Mouse (Mus musculus) lung, adult 18-20 months (tissue): Measurements from ENCODE around the gene Ankub1.

ENCODE experiments used
- DNase-seq, 2 experiments: peaks; one replicate each; pipeline ENCODE4 v3.0.0; 2022; ENCODE audit warnings: mixed read lengths in 2 of 2

The Ankub1 gene

DNA sequence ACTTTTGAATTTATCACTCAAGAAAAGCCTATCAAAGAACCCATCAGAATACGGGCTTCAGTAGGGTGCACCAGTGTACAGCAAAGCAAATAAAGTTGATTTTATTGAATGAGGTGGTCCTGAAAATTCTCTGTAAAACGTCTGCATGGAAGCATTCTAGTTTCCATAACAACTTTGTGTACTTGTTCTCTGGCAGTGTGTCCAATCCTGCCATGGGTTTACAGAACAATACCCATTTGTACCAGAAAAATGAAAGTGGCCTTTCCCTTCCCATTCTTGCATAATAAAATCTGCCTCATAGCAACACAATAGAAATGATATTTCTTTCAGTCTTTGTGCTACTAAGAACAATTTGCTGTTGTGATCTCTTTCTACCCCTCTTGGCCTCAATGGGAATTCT lies at the start of gene Ankub1:
Ankub1 (minus strand) TSS at position 81 of the 400 bp plus-strand sequence.
- no peak for DNase-seq

DNA sequence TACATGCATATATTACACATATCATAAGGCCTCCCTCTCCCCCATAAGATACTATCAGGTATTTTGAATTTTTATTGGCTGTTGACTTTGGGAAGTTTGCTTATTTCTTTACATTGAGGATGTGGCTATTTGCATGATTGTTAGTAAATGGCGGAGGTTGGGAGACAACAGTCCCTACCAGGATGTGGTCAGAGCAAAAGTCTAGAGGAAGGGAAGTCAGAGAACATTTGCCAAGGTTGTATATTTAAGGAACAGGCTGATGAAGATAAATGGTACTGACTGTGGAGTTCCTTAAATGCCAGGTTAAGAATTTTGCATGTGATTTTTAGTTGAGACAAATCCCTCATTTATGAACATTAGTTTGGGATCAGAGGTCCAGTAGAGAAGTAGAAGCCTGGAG lies 47.2 kb upstream of the Ankub1 start:
- DNase-seq, result no peak

DNA sequence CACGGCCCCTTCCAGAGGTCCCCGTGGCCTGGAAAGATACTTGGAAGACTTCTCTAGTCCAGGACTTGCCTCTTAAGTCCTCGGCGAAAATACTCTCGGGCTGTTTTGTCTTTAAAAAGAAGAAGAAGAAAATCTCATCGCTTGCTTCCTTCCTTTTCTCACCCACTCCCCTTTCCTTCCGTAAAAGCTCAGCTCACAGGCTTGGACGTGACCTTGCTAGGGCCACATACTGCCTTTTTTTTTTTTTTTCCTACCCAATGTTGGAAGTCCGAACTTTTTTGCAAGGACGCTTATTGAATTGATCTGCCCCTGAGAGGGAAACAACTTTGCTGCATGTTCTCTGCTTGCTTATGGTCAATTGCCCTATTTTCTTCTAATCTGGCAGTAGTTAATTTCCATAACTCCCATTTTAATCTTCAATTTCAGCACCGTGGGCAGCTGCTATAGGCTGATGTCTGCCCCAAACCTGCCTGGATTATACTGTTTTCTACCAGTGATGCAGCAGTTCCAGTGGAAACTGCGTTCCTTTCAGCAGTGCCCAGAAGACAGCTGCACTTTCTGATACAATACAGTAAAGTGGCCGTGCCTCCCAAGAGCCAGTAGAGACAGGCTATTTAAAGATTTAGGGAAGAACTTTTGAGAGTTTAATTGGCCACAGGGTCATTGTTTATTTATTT lies 44.0 kb upstream of the Ankub1 start:
- DNase-seq, result no peak

DNA sequence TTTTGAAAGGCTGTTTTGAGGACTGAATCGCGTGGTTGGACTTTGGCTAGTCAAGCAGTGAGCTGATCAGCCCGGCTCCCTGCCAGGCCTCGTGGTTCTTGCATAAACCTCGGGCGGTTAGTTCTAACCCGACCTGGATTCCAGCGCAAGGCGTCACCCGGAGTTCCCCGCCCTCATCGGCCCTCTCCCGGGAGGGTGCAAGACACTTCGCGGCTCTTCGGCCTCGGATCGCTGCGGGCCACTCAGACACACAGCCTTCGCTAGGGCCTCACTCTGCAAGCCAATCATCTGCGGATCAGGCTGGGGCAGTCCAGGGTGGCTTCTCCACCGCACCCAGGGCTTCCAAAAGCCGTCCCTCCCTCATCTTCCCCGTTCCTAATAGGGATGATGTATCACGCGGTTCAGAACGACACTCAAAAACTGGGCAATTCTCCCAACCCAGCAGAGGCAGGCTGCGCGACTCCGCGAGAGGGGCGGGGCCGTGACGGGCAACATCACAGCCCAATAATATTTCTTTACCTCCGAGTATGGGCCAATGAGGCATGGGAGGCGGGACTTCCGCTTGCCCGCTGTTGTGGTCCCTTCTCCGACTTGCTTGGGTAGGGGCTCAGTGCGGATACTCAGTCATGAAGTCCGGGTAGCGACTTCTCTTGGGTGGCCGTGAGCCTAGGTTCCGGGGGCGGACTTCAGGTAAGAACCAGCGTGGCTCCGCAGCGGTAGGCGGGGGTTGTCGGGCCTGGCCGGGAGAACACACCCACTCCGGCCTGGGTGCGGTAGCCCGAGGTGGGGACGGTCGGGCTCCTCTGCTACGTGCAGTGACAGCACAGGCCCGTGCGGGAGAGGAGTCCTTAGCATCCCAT lies 43.1 kb upstream of the Ankub1 start, which contains the start of gene Rnf13:
Rnf13 (plus strand) TSS at position 552 of the 860 bp plus-strand sequence.
- DNase-seq, result peak; percentile 98

DNA sequence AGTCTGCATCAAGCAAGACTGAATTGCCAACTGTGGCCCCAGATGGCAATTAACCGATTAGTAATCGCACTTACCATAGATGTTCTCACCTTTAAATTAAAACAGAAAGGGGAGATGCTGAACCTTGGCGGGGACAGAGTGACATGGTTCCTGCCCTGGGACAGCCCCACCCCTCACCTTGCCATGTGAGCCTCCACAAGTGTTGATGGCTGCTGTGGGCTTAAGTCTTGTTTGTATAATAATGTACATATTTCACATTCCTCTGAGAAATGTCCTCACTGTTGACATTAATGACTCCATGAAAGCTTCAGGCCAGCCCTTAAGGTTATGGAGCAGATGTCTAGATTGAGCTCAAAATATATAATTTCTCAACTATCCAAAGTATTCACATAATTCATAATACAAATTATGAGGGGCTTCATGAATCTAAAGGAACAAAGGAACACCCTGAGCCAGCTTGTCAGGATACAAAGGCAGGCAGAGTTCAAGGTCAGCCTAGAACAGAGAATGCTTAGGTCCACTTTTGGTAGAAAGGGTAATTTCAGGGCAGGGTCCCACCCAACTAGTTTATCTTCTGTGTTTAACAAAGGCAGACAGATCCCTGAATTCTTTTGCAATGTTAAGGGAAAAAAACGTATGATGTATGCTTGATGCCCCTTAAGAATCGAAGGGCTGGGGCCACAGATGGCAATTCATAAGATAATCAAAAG lies 39.8 kb upstream of the Ankub1 start:
- DNase-seq, result no peak

DNA sequence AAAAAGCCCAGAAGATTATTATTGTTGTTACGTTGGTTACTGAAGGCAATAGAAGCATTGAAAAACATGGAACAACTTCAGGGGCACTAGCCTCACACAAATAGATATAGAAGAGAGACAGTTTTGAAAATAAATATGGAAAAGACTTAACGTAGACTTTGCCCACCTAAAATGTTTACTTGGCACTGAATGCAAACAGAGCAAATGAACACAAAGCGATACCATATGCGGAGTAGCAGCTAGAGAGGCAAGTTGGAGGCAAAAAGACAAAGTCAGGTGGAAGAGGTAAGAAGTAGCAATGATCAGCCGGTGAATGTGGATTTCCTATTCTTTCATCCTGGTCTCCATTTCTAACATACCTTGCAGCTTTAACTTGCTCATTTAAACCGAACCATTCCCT lies 21.6 kb upstream of the Ankub1 start:
- DNase-seq, result no peak

DNA sequence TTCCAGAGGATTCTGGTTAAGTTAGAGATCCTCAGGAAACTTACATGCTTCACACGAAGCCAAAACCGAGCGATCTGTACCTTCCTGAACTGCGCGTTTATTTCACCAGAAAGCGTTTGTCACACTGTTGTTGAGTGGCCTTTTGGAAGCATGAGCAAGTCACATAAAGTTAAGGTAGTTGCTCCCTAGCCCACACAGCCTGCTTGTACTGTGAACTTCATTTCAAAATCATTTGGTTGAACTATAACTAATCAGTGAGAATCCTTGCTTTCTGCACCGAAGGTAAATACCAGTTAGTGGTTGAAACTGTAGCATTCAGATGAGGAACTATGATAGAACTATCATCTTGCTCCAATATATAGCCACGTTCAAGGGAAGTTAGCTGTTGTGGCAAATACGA lies 4.2 kb upstream of the Ankub1 start:
- DNase-seq, result no peak

DNA sequence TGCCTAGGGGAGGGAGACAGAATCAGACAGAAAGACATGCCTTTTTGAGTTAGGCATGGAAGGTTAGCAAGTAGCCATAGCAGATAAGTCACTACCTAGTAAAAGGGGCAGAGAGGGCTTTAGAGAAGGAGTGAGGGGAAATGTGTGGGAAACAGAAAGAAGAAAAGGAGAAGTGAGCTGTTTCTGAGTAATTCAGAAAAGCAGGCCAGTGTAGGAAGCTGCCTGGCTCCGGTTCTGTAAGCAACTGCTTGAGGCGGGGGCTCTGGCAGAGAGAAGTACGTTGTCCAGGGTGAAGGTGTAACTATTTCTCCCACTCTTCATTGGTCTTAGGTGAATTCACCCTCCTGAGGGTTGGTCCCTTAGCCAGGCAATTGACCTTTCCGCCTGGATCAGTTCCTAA lies 3.6 kb upstream of the Ankub1 start:
- DNase-seq, result no peak

DNA sequence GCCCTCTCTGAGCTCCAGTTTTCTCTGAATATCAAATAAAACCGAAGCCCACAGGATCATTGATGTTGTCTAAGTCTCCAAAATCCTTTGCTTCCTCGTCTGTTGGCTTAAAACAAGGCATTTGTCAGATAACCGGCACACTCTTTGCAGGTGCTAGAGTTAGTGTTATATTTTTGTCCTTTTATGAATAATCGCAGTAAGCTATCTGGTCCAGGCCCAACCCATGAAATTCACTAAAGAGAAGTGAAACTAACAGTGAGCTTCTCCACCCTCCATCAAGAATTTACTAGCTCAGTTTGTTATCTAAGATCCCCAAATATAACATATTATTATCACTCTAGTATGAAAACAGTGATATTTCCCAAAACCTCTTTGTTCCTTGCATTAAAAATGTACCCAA lies 827 bp downstream of the Ankub1 start:
- no peak for DNase-seq

DNA sequence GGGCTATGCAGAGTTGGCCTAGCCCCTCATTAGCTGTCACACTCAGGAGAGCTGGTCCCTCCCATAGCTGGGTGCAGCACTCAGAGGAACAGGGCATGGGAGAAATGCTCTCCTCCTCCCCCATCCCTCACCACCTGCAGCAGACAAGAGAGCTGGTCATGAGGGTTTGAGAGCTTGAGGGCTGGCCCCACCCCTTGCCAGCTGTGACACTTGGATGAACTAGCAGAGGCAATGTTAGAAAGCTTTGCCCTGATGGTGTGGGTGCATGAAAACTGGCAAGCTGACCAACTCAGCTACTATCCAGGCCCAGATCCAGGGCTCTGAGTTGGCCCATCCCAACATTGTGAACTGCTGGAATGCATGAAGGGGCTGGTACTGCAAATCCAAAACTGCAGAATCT lies 14.8 kb downstream of the Ankub1 start:
- no peak for DNase-seq

DNA sequence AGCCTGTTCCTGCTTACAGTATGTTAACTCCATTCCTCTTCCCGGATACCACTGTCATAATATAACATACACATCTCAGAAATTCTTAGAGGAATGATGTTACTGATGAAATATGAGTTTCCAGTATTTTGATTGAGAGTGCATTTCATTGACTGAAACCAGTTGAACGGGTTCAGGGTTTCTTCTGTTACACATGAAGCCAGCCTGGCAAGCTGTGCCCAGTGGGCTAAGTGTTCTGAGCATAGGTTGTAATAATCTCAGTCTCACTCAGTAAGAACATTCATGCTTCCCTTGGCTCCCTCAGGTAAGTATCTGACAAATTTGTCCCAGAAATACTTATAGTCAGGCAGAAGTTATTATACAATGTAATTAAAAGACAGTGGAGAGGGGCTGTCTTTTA lies 18.5 kb downstream of the Ankub1 start:
- peak in 1 of 2 experiments; percentile 48 for DNase-seq

DNA sequence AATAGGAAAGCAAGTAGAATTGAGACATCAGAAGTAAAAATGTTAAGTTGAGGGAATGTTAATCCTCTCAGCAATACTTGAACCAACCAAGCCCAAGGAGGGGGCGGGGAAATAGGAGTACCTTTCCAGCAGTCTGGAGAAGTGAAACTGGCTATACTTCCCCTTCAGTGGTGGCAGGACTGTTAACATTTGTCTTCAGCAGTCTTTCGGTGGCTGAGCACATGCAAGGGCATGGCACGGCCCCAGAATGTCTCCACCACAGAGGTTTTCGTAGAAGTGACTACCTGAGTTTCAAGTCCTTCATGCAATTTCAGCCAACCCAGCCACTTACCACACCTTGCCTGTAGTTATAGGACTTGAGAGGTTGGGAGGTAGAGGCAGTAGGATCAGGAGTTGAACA lies 19.0 kb downstream of the Ankub1 start:
- peak; percentile 72 to 76 for DNase-seq

DNA sequence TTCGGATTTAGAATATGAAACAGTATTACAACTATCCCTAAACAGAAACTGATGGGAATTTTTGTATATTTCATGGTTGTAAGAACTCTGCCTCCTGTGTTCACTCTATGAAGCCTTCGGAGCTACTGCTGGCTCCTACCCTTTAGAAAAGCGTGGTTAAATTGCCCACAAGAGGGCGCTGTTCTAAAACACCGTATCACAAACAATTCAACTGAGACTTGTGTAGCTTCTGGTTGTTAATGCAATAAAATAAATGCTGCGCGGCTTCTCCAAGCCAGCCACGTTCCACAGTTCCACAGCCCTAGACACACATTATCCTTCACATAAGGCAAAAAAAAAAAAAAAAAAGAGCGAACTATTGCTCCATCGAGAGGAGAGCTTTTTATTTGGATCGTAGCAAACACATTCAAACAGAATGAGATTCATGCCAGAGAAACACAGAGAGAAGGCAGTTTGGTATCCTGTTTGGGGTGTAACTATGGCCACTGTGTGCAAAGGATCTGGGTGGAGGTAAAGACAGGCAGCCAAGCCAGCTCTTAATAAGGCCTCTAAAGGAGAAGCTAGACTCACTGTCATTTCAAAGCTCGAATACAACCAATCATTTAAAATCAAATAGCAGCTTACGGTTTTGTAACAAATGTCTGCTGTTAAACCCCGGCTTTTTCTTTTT lies 25.4 kb downstream of the Ankub1 start:
- DNase-seq, result peak; percentile 63 to 79

DNA sequence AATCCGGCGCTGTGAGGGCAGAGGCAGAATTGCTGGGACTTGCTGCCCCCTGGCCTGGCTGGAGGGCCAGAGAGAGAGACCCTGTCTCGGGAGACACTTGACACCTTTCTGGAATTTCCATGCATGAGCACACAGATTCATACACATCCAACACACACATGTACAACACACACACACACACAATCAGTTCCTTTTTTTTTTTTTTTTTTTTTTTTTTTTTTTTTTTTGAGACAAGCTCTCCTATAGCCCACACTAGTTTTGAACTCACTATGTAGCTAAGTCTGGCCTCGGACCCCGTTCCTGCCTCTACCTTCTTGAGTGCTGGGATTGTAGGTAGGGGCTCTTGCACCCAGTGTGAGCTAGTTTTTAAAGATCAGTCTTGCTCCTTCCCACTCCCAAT lies 26.7 kb downstream of the Ankub1 start:
- DNase-seq, result no peak

DNA sequence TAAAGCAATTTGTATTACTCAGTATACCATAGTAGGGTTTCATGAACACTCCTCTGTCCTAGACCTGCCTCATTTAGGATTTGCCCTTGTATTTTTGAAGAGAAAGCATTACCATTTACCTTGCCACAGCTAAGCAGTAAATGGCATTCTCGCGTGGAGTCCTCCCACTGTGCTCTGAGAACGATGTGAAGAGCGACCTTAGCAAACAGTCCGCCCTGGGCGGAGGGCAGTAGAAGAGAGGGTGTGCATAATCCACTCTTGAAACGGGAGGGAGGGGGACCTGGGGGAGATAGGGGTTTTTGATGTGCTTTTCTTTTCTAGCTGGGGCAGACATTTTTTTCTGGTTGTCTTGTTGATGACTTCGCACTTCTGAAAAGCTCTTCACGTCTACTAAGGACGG lies 27.9 kb downstream of the Ankub1 start:
- peak in 1 of 2 experiments; percentile 10 for DNase-seq

DNA sequence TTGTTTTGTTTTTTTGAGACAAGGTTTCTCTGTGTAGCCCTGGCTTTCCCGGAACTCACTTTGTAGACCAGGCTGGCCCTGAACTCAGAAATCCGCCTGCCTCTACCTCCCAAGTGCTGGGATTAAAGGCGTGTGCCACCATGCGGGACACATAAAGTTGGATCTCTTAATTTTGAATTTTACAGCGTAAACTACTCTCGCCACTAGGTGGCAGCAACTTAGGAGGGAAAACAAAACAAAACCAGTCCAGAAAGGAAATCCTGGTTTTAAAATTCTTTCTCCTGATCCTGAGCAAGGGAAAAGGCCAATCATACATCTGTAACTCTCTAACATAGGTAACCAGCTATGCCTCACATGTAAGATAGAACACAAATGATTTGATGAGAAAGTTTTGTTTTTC lies 28.9 kb downstream of the Ankub1 start:
- DNase-seq, result peak in 1 of 2 experiments; percentile 42

DNA sequence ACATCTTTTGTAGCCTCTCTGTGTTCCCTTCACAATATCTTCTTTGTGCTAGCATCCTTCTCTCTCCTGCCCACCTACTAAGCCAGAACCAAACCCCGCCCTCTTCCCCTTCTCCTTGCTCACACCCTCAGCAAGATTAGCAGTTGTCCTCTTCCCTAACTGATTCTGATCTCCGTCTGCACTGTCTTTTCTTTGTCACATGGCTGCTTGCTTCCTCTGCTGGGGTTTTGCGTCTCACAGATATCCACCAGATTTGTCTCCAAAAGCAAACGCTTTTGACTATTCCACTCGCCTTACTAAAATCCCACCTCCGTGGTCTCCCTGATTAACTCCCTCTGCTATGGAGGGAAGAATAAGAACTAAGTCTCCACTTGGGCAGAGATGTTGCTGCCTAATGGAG lies 34.0 kb downstream of the Ankub1 start:
- no peak for DNase-seq

DNA sequence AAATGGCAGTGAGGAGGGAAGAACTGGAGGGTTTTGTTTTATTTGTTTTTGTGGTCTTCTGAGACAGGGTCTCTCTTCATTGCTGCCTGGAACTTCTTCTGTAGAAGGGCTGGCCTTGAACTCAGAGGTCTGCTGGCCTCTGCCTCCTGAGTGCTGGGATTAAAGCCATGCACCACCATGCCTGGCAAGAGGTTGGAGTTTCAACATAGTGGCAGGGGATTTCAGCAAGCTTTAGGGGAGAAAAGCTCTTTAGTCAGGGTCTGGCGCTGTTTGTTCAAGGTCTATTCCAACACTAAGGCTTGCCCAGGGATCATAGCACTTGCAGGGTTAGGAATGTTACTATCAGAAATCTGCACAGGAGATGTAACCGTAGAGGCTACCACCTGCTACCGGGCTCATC lies 39.0 kb downstream of the Ankub1 start:
- DNase-seq, result no peak

DNA sequence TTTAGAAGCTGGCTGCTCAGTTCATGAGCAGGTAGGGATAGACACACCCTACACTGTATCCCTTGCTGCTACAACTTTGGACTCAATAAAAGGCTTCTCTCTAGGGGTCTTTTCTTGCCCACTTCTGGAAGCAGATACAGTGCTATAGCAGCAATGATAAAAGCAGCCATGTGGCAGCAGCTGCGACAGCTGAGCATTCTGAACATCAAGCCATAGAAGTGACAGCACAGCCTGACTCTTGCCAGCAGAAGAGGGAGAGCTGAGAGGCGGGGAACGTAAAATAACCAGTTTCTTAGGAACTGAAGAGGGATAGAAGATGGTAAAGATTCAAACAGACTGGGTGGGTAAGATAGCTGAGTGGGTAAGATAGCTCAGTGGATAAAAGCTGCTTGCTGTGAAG lies 40.1 kb downstream of the Ankub1 start:
- no peak for DNase-seq

DNA sequence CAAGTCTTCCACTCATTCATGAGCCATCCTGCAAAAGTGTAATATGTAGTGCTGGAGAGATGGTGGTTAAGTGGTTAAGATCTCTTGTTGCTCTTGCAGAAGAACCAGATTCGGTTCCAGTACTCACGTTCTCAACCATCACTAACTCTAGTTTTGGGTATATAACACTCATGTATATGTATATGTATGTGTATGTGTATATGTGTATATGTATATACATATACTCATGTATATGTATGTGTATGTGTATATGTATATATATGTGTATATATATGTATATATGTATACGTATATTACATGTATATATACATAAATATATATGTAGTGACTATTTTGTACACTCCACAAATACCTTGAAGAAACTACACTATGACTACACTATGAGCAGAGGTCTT lies 40.7 kb downstream of the Ankub1 start:
- no peak for DNase-seq

DNA sequence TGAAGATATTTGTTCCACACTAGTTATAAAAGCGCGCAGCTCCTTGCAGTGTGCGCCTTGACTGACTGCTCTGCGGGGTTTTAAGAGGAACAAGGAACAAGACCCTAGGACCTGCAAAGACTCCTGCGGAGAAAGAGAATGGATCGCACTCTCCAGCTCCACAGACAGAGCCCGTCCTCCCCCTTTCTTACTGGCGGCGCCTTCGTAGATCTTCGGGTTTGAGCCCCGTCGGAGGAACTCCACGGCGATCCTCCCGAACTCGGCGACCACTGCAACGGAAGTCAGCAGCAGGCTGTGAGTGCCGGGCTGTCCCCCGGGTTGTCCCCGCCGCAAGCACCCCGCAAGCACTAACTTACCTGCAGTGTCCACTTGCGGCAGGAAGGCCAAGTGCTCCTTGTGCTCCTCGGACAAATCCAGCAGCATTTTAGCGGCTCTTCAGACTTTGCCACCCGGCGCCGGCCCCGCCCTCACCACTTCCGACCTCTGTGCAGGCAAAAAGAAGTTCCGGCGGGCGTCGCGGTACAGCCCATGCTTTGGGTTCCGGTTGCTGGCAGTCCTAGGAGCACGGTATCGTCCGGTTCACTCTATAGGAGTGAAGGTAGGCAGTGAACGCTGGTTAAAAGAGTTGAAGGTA lies 41.3 kb downstream of the Ankub1 start, which contains the start of gene Commd2:
Commd2 (minus strand) TSS at position 485 of the 634 bp plus-strand sequence.
- DNase-seq, result peak; percentile 88 to 89

DNA sequence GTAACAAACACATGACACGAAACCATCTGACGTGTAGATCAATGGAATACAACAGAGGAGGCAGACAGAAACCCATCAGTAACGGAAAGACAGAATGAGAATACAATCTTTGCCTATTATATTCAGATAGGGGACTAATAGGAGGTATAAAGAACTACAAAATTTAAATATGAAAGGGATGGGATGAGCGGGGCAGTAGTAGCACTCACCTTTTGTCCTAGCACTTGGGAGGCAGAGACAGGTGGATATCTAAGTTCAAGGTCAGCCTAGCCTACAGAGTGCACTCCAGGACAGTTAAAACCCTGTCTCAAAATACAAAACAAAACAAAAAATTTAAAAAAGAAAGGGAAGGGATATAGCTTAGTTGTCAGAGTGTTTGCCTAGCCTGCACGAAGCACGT lies 49.4 kb downstream of the Ankub1 start:
- DNase-seq, result no peak
